Mouse (Mus musculus) liver, embryonic 11.5 days (tissue): Measurements from ENCODE around the gene Ube2o. TPM values are rescaled to one million over a fixed set of nuclear protein-coding genes. Genes with fewer than 3 reads are reported as not detected.

Experiments
- ATAC-seq: fragments of 200-750 bp; cut with Nextera tagmentation; replicated peaks from 2 replicates; pipeline ENCODE4 v1.8.0; 2017; ENCODE audit warnings: moderate number of reproducible peaks, mild to moderate bottlenecking, moderate TSS enrichment, moderate library complexity; ENCODE audit not compliant: low FRiP score
- DNase-seq: peaks from one replicate; pipeline ENCODE4 v3.0.0-alpha.2; 2017; ENCODE audit warnings: low spot score
- H3K27ac ChIP-seq: fragments of 300-500 bp; sonication (generic); 2 replicates; pipeline ENCODE4 v1.5.1; 2014; ENCODE audit warnings: mild to moderate bottlenecking, low read depth, low read length, control low read depth
- H3K27me3 ChIP-seq: fragments of 300-500 bp; sonication (generic); replicated peaks from 2 replicates; pipeline ENCODE4 v1.6.1; 2014; ENCODE audit warnings: low read length, mixed read lengths; ENCODE audit not compliant: control insufficient read depth, insufficient read depth
- H3K36me3 ChIP-seq: fragments of 300-500 bp; sonication (generic); 2 replicates; pipeline ENCODE4 v1.6.1; 2014; ENCODE audit warnings: mild to moderate bottlenecking, low read length, moderate library complexity, mixed read lengths; ENCODE audit not compliant: control insufficient read depth, insufficient read depth
- H3K4me1 ChIP-seq: fragments of 300-500 bp; sonication (generic); replicated peaks from 2 replicates; pipeline ENCODE4 v1.6.1; 2014; ENCODE audit warnings: low read length, mixed read lengths; ENCODE audit not compliant: control insufficient read depth, insufficient read depth
- H3K4me2 ChIP-seq: fragments of 300-500 bp; sonication (generic); 2 replicates; pipeline ENCODE4 v1.6.1; 2014; ENCODE audit warnings: mild to moderate bottlenecking, control low read depth, moderate library complexity
- H3K4me3 ChIP-seq: fragments of 300-500 bp; sonication (generic); 2 replicates; pipeline ENCODE4 v1.5.1; 2014; ENCODE audit warnings: low read depth, low read length, control low read depth
- H3K9ac ChIP-seq: fragments of 300-500 bp; sonication (generic); 2 replicates; pipeline ENCODE4 v1.6.1; 2014; ENCODE audit warnings: low read depth, low read length, control low read depth
- H3K9me3 ChIP-seq: fragments of 300-500 bp; sonication (generic); 2 replicates; pipeline ENCODE4 v1.6.1; 2016; ENCODE audit warnings: low read length, inconsistent platforms, mixed read lengths; ENCODE audit not compliant: control insufficient read depth
- WGBS: fragments of 180-500 bp; shearing (Covaris S2); extraction: QIAGEN DNeasy Blood & Tissue Kit; methylation state at CpG from one replicate; pipeline ENCODE4 v1.1.7; 2014; 5-methylcytosine and 5-hydroxymethylcytosine counted together
- polyA plus RNA-seq: library from polyadenylated mRNA; unstranded; fragments of >200 nt; fragmentation: Nextera tagmentation; extraction: Ambion mirVana; gene quantifications from 2 replicates; pipeline ENCODE4 v1.2.1, GENCODE M21; 2014

Ube2o gene
- polyA plus RNA-seq, 1 experiment from 2014 or later = 13.5 TPM

DNA sequence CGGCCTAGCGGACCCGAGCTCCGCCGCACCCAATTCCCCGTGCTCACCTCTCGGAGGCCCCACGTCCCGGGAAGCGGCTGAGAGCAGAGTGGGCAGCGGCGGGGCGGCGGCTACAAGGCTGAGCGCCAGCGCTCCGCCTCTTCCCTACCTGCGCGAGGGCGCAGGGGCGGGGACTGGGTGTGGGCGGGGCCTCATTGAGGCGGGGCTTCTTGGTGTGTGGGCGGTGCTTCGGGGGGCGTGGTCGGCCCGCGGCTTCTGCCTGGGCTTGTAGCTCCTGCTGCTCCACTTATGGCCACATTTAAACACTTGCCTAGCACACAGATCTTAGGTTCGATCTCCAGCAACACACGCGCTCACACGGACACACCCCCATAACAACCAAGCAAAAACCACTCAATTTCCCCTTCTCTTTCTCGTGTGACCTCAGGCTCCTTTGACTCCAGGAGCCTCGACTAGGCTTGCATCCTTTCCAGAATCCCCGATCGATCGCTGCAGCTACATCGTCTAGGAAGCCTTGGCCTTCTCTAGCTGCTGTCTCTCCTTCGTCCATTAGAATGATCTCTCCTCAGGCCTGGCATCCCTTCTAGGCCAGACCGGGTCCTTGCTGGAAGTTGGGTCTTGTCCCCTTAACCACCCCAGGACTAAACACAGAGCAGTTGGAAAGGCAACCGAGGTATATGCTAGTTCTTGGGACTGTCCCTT, 43.0 kb upstream of the Ube2o start:
- peaks cover 67% of the 10 kb centered on the region for H3K4me1 ChIP-seq
- peak; percentile 93 for DNase-seq
- WGBS = 12% methylated on average over 42 of the region's 42 CpGs
- H3K36me3 ChIP-seq = no peaks in the 10 kb centered on the region
- peak overlapping the region; percentile 80 for H3K9ac ChIP-seq
- peak; percentile 67 for ATAC-seq
- H3K4me3 ChIP-seq = peak overlapping the region; percentile 78
- peak overlapping the region; percentile 89 for H3K4me2 ChIP-seq
- no peaks in the 10 kb centered on the region for H3K9me3 ChIP-seq
- H3K27ac ChIP-seq = peak overlapping the region; percentile 89
- H3K27me3 ChIP-seq = no peaks in the 10 kb centered on the region

DNA sequence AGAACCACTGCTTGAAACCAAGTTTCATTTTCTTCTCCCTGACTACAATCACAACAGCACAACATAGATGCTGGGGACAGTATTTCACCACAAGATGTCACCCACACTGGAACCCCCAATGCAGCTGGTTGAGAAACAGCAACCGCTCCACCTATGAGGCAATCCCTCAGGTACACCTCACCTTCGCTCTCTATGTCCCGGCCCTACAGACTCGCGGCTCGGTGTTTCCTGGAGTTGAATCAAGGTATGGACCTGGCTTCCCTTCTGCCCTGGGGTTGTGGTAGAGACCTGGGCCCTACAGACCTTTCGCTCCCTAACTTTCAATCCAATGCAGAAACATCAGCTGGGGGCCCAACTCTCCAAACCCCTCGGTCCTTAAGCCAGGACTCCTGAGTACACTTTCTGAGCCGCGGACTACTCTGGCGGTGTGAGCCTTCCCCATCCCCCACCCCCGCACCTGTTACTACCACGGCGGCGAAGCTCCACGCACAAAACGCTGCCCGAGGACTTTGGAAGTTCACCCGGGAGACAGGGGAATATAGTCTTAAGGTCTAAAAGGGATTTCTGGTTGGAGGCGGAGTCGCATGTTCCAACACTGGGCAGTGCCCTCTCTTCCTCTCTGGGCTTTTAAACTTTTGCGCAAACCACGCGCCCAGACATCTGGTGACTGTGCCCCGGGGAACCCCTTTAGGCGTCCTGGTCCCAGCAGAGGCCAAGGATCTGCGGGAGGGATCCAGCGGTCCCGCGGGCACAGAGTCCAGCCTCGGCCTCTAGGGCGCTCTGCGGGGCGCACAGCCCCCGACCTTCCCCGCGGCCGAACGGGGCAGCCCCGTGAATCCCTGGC, 42.3 kb upstream of the Ube2o start:
- Histone ChIP-seq H3K27me3 (no peaks in the 10 kb centered on the region), H3K9ac (peak overlapping the region; percentile 80), H3K4me2 (peak overlapping the region; percentile 89), H3K4me1 (peaks cover 73% of the 10 kb centered on the region), H3K4me3 (peak overlapping the region; percentile 78), H3K9me3 (no peaks in the 10 kb centered on the region), H3K36me3 (no peaks in the 10 kb centered on the region), H3K27ac (peak overlapping the region; percentile 33; the same call in 1 of the 2 replicates)
- DNase-seq (no peak), ATAC-seq (no peak; the same call in 1 of the 2 replicates)
- WGBS = 4% methylated on average over 40 of the region's 40 CpGs

GRCm38 (mm10) chr11:116621258-116621704, 40.0 kb upstream of the Ube2o start:
- DNase-seq = no peak
- peak overlapping the region; percentile 89 for H3K4me2 ChIP-seq

DNA sequence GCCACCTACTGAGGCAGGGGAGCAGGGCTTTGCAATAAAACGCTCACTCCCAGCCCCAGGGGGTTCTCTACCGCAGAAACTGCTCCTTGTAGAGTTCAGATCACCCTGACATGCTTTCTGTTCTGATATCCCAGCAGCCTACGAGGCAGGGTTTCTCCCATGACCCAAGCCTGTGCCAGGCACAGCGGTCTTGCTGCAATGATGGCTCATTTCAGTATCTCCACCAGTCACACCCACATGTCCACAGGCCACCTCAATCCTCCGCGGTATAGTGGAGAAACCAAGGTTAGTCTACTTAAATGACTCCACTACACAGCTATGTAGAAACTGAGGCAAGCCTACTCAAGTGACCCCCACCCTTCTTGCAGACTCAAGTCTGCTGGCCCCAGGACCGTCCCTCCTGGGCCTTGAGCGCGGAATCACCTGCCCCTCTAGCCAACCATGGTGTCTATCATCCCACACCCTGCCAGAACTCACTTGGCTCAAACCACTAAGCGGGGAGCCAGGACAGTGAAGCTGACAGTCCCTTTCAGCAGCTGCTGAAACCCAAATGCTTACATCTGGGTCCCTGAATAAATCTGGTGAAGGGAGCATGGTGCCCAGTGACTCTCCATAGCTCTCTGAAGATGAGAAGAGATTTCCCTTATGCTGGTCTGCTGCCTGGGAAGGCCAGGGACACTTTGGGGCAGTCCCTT, 39.5 kb upstream of the Ube2o start:
- Histone ChIP-seq H3K4me3 (peak overlapping the region; percentile 38), H3K4me1 (peaks cover 90% of the 10 kb centered on the region), H3K9me3 (no peaks in the 10 kb centered on the region), H3K9ac (peak overlapping the region; percentile 61), H3K27me3 (no peaks in the 10 kb centered on the region), H3K4me2 (peak overlapping the region; percentile 89), H3K36me3 (no peaks in the 10 kb centered on the region), H3K27ac (peak overlapping the region; percentile 93)
- DNase-seq (no peak), ATAC-seq (0 out of 2 replicates have a peak, but pooled peaks have one; percentile 21)
- WGBS = 67% methylated on average over 10 of the region's 10 CpGs

More at GRCm38 (mm10) chr11:116621258-116621704, 40.0 kb upstream of the Ube2o start:
- H3K27me3 ChIP-seq = no peaks in the 10 kb centered on the region
- H3K4me3 ChIP-seq = no peak overlapping the region
- no peak overlapping the region for H3K9ac ChIP-seq
- no peak for ATAC-seq
- peaks cover 85% of the 10 kb centered on the region for H3K4me1 ChIP-seq
- no peaks in the 10 kb centered on the region for H3K9me3 ChIP-seq
- no peaks in the 10 kb centered on the region for H3K36me3 ChIP-seq
- peak overlapping the region; percentile 93 for H3K27ac ChIP-seq
- WGBS = 59% methylated on average over 6 of the region's 6 CpGs

DNA sequence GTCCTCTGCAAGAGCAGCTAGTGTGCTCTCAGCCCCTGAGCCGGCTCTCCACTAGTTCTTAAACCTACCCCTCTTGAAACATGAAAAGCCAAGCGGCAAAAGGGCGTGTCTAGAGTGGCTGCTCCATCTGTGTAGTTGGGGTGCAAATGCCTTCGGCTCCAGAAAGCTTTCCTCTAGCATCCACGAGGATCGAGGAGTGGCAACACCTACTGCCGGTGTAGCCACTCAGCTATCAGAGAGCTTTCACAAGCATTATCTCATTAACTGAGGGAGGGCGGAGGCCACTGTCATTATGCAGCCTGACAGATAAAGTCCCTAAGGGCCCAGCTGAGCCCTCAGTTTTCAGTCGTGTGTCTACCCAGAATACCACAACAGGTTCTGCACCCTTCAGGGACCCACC, 38.8 kb upstream of the Ube2o start:
- Histone ChIP-seq H3K9me3 (no peaks in the 10 kb centered on the region), H3K4me1 (peaks cover 90% of the 10 kb centered on the region), H3K4me2 (peak overlapping the region; percentile 89), H3K36me3 (no peaks in the 10 kb centered on the region), H3K9ac (peak overlapping the region; percentile 61), H3K27ac (peak overlapping the region; percentile 93), H3K27me3 (no peaks in the 10 kb centered on the region), H3K4me3 (peak overlapping the region; percentile 38)
- DNase-seq (no peak), ATAC-seq (peak; percentile 76)
- 18% methylated on average over 9 of the region's 9 CpGs for WGBS

DNA sequence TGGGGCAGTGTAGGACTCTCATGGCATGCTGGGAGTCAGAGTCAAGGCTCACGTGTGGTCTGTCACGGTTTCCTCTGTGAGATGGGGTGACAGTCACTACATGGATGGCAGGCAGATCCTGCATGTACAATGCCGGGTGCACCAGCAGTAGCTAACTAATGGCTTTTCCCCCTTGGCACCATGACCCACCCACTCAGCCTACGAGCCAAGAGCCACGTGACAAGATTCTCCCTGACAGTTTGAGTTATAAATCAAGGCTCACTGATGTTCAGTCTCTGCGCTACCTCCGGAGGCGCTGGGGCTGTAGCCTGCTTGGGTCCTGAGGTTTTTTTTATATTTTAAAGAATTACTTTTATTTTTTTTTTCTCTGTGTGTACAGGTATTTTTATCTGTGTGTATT, 38.3 kb upstream of the Ube2o start:
- H3K27ac ChIP-seq = peak overlapping the region; percentile 93
- H3K27me3 ChIP-seq = no peaks in the 10 kb centered on the region
- H3K4me3 ChIP-seq = no peak overlapping the region
- ATAC-seq = no peak
- H3K4me1 ChIP-seq = peaks cover 90% of the 10 kb centered on the region
- 65% methylated on average over 8 of the region's 8 CpGs for WGBS
- H3K36me3 ChIP-seq = no peaks in the 10 kb centered on the region
- H3K4me2 ChIP-seq = peak overlapping the region; percentile 89
- 0 out of 2 replicates have a peak overlapping the region, but pooled peaks have one; percentile 3 for H3K9ac ChIP-seq
- DNase-seq = no peak
- no peaks in the 10 kb centered on the region for H3K9me3 ChIP-seq

DNA sequence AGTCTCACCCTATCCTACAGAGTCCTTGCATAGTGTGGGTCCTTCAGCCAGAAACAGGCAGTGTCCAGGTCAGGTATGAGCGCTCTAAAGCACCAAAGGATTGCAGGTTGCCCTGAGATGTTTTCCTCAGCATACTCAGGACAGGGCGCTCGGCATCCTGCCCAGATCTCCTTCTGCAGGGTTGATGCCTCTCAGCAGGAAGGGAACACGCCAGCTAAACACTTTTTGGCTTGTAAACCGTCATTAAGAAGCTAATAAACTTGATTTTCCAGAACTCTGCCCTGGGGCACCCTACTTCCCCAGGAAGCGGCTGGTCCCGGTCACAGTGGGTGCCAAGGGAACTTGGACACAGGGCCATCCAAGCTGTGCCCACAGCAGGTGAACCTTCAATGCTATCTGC, 37.9 kb upstream of the Ube2o start:
- peaks cover 90% of the 10 kb centered on the region for H3K4me1 ChIP-seq
- no peaks in the 10 kb centered on the region for H3K27me3 ChIP-seq
- no peak overlapping the region for H3K4me3 ChIP-seq
- WGBS = 85% methylated on average over 7 of the region's 7 CpGs
- peak overlapping the region; percentile 93; the same call in 1 of the 2 replicates for H3K27ac ChIP-seq
- no peaks in the 10 kb centered on the region for H3K9me3 ChIP-seq
- no peaks in the 10 kb centered on the region for H3K36me3 ChIP-seq
- 0 out of 2 replicates have a peak overlapping the region, but pooled peaks have one; percentile 3 for H3K9ac ChIP-seq
- DNase-seq (no peak), ATAC-seq (no peak)
- H3K4me2 ChIP-seq = peak overlapping the region; percentile 89; the same call in 1 of the 2 replicates

GRCm38 (mm10) chr11:116618666-116619065, 37.4 kb upstream of the Ube2o start:
- H3K36me3 ChIP-seq = no peaks in the 10 kb centered on the region
- no peak overlapping the region for H3K9ac ChIP-seq
- H3K4me1 ChIP-seq = peaks cover 90% of the 10 kb centered on the region
- H3K4me3 ChIP-seq = no peak overlapping the region
- H3K4me2 ChIP-seq = peak overlapping the region; percentile 89; the same call in 1 of the 2 replicates
- no peaks in the 10 kb centered on the region for H3K9me3 ChIP-seq
- ATAC-seq (no peak), DNase-seq (no peak)
- H3K27me3 ChIP-seq = no peaks in the 10 kb centered on the region
- H3K27ac ChIP-seq = 0 out of 2 replicates have a peak overlapping the region, but pooled peaks have one; percentile 42
- 70% methylated on average over 7 of the region's 7 CpGs for WGBS
